Mouse (Mus musculus): Measurements from ENCODE around the gene Adamts9. TPM values are rescaled to one million over a fixed set of nuclear protein-coding genes. Genes with fewer than 3 reads are reported as not detected.

The Adamts9 gene
- total and polyA plus RNA-seq, 3 experiments, result not detected

DNA sequence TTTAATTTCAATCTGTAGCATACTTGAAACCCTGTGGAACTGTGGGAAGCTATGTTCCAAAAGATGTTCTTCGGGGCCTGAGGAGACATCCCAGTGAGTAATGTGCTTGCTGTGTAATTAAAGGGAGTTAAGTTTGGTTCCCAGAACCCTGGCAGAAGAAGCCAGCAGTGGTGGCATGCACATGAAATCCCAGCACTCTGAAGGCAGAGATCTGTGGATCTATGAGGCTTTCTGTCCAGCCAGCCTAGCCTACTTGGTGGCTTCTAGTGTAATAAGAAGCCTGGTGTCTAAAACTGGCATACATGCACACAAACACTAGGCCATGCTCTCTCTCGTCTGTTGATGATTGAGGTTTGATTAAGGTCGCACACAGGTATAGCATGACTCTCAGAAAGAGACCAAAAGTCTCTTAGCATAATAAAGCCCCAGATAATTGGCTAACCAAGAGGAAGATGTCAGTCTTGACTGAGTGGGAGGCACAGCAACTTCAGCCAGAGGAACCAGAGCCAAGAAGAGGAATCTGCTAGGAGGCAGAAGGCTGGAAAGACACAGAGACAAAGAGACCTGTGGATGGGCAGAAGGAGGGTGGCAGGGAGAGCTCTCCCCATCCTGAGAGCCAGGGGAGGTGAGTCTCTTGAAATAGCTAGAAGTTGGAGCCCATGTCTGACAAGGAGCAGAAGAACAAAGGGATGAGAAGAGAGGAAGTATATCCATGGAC, 138.9 kb downstream of the Adamts9 start:
- Histone ChIP-seq H3K27me3 (replicated peaks) (no peaks in the 10 kb centered on the region), H3K4me3 (replicated peaks in 1 of 3; ENCODE audit: low read depth in 2 of 3, low read length in 2 of 3, poor library complexity in 1 of 3) (no peak overlapping the region), H3K4me1 (ENCODE audit: control insufficient read depth in 1 of 2, insufficient read depth in 2 of 2) (no peaks in the 10 kb centered on the region), H3K9ac (ENCODE audit: insufficient read depth, low read depth) (no peak overlapping the region), H3K9me3 (replicated peaks; ENCODE audit: low read length) (peaks cover 80% of the 10 kb centered on the region), H3K4me2 (ENCODE audit: insufficient read depth, low read depth, poor library complexity, severe bottlenecking) (no peak overlapping the region), H3K79me2 (replicated peaks; ENCODE audit: control insufficient read depth, extremely low read depth, insufficient read depth, poor library complexity, severe bottlenecking) (no peaks in the 10 kb centered on the region), H3K27ac (ENCODE audit: insufficient read depth, low read depth) (no peak overlapping the region), H3K36me3 (replicated peaks in 1 of 2; ENCODE audit: control insufficient read depth in 1 of 2, insufficient read depth in 1 of 2, low read length in 1 of 2) (no peaks in the 10 kb centered on the region)
- dilution Hi-C loops (cut with MboI; ENCODE audit: extremely low pct_ligation_motif_present, extremely low pct_unique_long_range_greater_than_20kb, low sequenced_read_pairs) (no loop called here), in situ Hi-C loops (cut with MboI; ENCODE audit: low pct_ligation_motif_present, low pct_unique_long_range_greater_than_20kb, low sequenced_read_pairs) (no loop called here)
- DNase-seq (ENCODE audit: extremely low read depth), result no peak
- no peak for TF ChIP-seq MXI1 (IDR thresholded peaks at IDR 0.05; ENCODE audit: low read depth, low read length)
- TF ChIP-seq ZNF384 (IDR thresholded peaks at IDR 0.05; ENCODE audit: low read depth, low read length), result no peak
- no peak for TF ChIP-seq RAD21 (IDR thresholded peaks at IDR 0.05; ENCODE audit: low read depth, low read length)
- TF ChIP-seq E2F4 (IDR thresholded peaks at IDR 0.05; ENCODE audit: insufficient replicate concordance, low read depth, low read length), result no peak
- no peak for TF ChIP-seq GABPA (IDR thresholded peaks at IDR 0.05; ENCODE audit: insufficient replicate concordance, low read depth, low read length)
- no peak for TF ChIP-seq CHD1 (IDR thresholded peaks at IDR 0.05; ENCODE audit: low read depth, low read length)
- TF ChIP-seq EP300 (IDR thresholded peaks at IDR 0.05; ENCODE audit: low read length), result no peak
- TF ChIP-seq MYC (IDR thresholded peaks at IDR 0.05; ENCODE audit: low read depth, low read length), result no peak
- no peak for TF ChIP-seq JUN (IDR thresholded peaks at IDR 0.05; ENCODE audit: insufficient read depth, low read depth, low read length)
- no peak for TF ChIP-seq ZC3H11A (IDR thresholded peaks at IDR 0.05; ENCODE audit: low read depth, low read length)
- no peak for TF ChIP-seq JUND (conservative IDR thresholded peaks at IDR 0.05; ENCODE audit: low read depth, low read length)
- no peak for TF ChIP-seq POLR2A (IDR thresholded peaks at IDR 0.05; ENCODE audit: low read depth, low read length)
- TF ChIP-seq MAFK (IDR thresholded peaks at IDR 0.05; ENCODE audit: insufficient replicate concordance, low read length), result no peak
- no peak for TF ChIP-seq USF2 (conservative IDR thresholded peaks at IDR 0.05; ENCODE audit: low read depth, low read length)
- no peak for TF ChIP-seq MAX (IDR thresholded peaks at IDR 0.05; ENCODE audit: low read length)
- no peak for TF ChIP-seq CHD2 (IDR thresholded peaks at IDR 0.05; ENCODE audit: low read length)
- no peak for TF ChIP-seq ELF1 (IDR thresholded peaks at IDR 0.05; ENCODE audit: low read depth, low read length)
- TF ChIP-seq PAX5 (IDR thresholded peaks at IDR 0.05; ENCODE audit: low read length), result no peak
- no peak for TF ChIP-seq SIN3A (IDR thresholded peaks at IDR 0.05; ENCODE audit: low read length)
- no peak for TF ChIP-seq SMC3 (IDR thresholded peaks at IDR 0.05; ENCODE audit: low read depth, low read length)

GRCm38 (mm10) chr6:92803213-92803612, 140.1 kb downstream of the Adamts9 start:
- H3K4me2 ChIP-seq (ENCODE audit: insufficient read depth, low read depth, poor library complexity, severe bottlenecking), result no peak overlapping the region
- no peaks in the 10 kb centered on the region for H3K79me2 ChIP-seq (replicated peaks; ENCODE audit: control insufficient read depth, extremely low read depth, insufficient read depth, poor library complexity, severe bottlenecking)
- no peaks in the 10 kb centered on the region for H3K27me3 ChIP-seq (replicated peaks)
- H3K4me3 ChIP-seq (replicated peaks in 1 of 3; ENCODE audit: low read depth in 2 of 3, low read length in 2 of 3, poor library complexity in 1 of 3), result no peak overlapping the region
- no peak overlapping the region for H3K9ac ChIP-seq (ENCODE audit: insufficient read depth, low read depth)
- H3K4me1 ChIP-seq (ENCODE audit: control insufficient read depth in 1 of 2, insufficient read depth in 2 of 2), result no peaks in the 10 kb centered on the region
- in situ Hi-C loops (cut with MboI; ENCODE audit: low pct_ligation_motif_present, low pct_unique_long_range_greater_than_20kb, low sequenced_read_pairs) (no loop called here), dilution Hi-C loops (cut with MboI; ENCODE audit: extremely low pct_ligation_motif_present, extremely low pct_unique_long_range_greater_than_20kb, low sequenced_read_pairs) (no loop called here)
- no peak for DNase-seq (ENCODE audit: extremely low read depth)
- TF ChIP-seq POLR2AphosphoS2 (IDR thresholded peaks at IDR 0.05; ENCODE audit: low read depth, low read length) (no peak), USF1 (IDR thresholded peaks at IDR 0.05; ENCODE audit: low read depth, low read length) (no peak), TBP (conservative IDR thresholded peaks at IDR 0.05; ENCODE audit: low read depth, low read length) (no peak), RCOR1 (conservative IDR thresholded peaks at IDR 0.05; ENCODE audit: low read depth, low read length) (no peak), MAZ (IDR thresholded peaks at IDR 0.05; ENCODE audit: low read depth, low read length) (no peak)
- H3K36me3 ChIP-seq (replicated peaks in 1 of 2; ENCODE audit: control insufficient read depth in 1 of 2, insufficient read depth in 1 of 2, low read length in 1 of 2), result no peaks in the 10 kb centered on the region
- peaks cover 74% of the 10 kb centered on the region for H3K9me3 ChIP-seq (replicated peaks; ENCODE audit: low read length)
- H3K27ac ChIP-seq (ENCODE audit: insufficient read depth, low read depth), result no peak overlapping the region
